Mouse (Mus musculus) lung, postnatal 25 days (tissue): ENCODE results near the gene Pradc1.
"Not testable (repeated sequence)": the region's sequence is repeated elsewhere in the genome, so short reads cannot be mapped to it uniquely, and the experiment has no call there.

Source experiments
- DNase-seq: peaks from one replicate; pipeline ENCODE4 v3.0.0; 2022; ENCODE audit warnings: low spot score

Gene Pradc1

GRCm38 (mm10) chr6:85450697-85451663 lies 790 bp downstream of the Pradc1 start, which contains the start of gene Cct7:
Cct7 (plus strand) TSS chr6:85451514.
- peak; percentile 99 for DNase-seq

GRCm38 (mm10) chr6:85450140-85450539 lies 1.6 kb downstream of the Pradc1 start:
- not testable (repeated sequence) for DNase-seq

DNA sequence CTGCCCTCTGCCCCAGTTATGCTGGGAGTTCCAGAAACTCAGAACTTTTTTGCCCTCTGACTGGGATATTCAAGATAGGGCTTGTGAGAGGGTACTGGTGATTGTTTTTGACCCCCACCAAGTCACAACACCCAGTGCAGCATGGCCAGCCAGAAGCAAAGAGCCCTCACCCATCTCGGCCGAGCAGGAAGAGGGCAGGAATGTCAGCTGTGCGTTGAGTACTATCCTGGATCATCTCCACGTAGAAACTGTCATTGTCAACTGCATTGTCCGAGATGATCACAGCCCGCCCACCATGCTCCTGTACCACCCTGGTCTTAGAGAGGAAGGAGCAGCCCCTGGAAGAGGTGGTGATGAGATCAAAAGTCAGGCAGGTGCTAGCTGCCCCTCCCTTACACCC lies 4.4 kb downstream of the Pradc1 start:
- no peak for DNase-seq

- DNase-seq: no peak
Observed at GRCm38 (mm10) chr6:85445286-85445685, 6.5 kb downstream of the Pradc1 start.

- no peak for DNase-seq
Observed at GRCm38 (mm10) chr6:85444266-85444965, 7.4 kb downstream of the Pradc1 start.

DNA sequence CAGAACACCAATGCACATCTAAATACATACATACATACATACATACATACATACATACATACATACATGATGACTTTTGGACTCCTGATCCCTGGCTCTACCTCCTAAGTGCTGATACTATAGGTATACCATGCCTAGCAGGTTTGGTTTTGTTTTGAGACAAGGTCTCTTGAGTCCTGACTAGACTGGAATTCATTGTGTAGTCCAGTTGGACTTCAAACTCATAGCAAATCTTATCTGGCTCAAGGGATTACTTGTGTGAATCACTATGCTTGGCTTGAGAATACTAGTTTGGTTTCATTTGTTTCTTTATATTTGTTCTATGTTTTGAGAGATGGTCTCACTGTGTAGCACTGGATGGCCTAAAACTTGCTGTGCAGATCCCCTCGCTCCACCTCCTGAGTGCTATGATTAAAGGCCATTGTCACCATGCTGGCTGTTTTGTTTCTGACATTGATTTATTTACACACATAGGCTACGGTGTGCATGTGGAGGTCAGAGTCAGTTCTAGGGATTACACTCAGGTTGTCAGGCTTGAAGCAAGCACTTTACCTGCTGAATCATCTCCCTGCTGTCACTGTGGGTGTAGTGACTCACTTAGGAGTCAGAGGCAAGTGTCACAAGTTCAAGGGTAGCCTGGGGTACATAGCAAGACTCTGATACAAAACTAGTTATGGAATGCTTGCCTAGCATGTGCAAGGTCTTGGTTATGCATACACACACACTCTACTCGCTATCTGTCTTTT lies 8.1 kb downstream of the Pradc1 start:
- no peak for DNase-seq

- no peak for DNase-seq
Observed at GRCm38 (mm10) chr6:85441142-85441541, 10.6 kb downstream of the Pradc1 start.

- DNase-seq: no peak
Observed at GRCm38 (mm10) chr6:85436631-85437030, 15.1 kb downstream of the Pradc1 start.

DNA sequence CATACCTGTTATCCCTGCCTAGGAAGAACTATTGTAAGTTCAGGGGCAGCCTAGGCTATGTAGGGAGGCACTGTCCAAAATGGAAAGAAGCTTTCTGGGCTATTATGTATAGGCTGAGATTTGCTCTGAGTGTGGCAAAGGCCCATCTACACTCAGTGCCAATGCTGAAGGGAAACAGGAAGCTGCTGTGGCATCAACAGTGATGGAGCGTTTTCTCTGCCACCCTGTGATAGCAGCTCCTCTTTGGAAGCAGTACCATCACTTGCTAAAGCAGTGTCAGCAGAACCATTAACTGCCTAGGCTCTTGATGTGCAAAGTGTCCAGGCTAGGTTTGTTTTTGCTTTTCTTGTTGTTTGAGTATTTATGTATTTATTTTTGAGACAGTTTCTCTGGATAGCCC lies 15.6 kb downstream of the Pradc1 start:
- no peak for DNase-seq

- no peak for DNase-seq
Observed at GRCm38 (mm10) chr6:85433865-85434264, 17.9 kb downstream of the Pradc1 start.

- peak; percentile 87 for DNase-seq
Observed at GRCm38 (mm10) chr6:85431842-85432431, 19.8 kb downstream of the Pradc1 start, which contains the start of gene Smyd5. Smyd5 (plus strand) TSS chr6:85431989.

GRCm38 (mm10) chr6:85431274-85431841 lies 20.4 kb downstream of the Pradc1 start:
- no peak for DNase-seq

- no peak for DNase-seq
Observed at GRCm38 (mm10) chr6:85423836-85424379, 27.9 kb downstream of the Pradc1 start, which contains the start of gene Noto. Noto (plus strand) TSS chr6:85423886.

GRCm38 (mm10) chr6:85419150-85419549 lies 32.6 kb downstream of the Pradc1 start:
- DNase-seq: peak; percentile 50

GRCm38 (mm10) chr6:85415829-85416228 lies 35.9 kb downstream of the Pradc1 start:
- DNase-seq: peak; percentile 60

GRCm38 (mm10) chr6:85410771-85411273 lies 40.9 kb downstream of the Pradc1 start:
- DNase-seq: peak; percentile 59

- DNase-seq: no peak
Observed at GRCm38 (mm10) chr6:85409003-85409402, 42.8 kb downstream of the Pradc1 start.

DNA sequence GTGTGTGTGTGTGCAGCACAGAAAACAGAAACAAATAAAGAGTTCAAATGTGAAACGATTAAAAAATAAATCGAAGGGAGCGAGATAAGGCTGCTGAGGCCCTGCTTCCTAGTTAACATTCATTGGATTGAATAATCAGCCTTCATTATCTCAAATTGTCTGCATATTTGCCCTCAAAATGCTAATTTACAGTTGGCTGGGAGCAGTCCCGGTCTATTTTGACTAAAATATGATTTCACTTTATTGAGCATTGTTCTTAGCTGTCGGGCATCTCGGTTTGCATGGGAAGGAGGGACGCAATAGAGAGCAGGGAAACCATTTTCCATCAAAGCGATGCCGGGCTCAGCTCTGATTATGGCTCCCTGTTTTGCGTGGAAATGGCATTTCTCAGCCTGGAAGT lies 48.7 kb downstream of the Pradc1 start:
- DNase-seq: no peak

DNA sequence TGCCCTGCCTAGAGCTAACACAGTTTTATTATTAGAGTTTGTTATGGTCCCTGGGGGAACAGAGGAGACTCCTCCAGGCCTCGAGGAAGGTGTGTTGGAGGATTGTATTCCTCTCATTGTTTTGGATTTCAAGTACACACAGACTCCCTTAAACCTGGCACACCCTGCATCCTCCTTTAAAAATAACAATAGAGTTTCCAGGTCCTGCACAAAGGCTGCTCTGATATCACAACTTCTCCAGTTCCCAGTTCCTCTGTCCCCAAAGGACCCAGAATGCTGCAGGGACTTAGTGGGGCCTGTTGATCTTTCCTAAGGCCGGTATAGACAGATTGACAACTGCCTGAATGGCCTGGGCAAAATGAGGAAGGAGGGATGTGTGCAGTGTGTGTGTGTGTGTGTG lies 49.2 kb downstream of the Pradc1 start:
- DNase-seq: peak; percentile 26

- DNase-seq: no peak
Observed at GRCm38 (mm10) chr6:85399715-85400114, 52.1 kb downstream of the Pradc1 start.

DNA sequence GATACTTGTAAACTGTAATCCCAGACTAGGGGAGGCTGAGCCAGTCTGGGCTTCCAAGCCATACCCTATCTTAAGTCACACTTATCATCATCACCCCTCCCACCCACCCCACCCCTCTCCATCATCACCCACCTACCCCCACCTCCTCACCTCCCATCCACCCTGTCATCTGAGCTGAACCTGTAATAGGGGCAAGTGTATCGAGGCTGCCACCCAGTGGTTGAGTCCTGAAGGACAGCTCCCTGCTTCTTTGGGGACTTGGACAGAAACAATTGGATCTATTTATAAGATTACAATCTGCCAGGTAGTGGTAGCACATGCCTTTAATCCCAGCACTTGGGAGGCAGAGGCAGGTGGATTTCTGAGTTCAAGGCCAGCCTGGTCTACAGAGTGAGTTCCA lies 54.6 kb downstream of the Pradc1 start:
- peak; percentile 43 for DNase-seq
